Mouse (Mus musculus) heart, postnatal 0 days (tissue): ENCODE results near the gene Sult1e1.

ENCODE experiments used
- CTCF ChIP-seq: IDR thresholded peaks from 2 replicates; pipeline ENCODE4 v1.5.1; 2016; ENCODE audit warnings: antibody characterized with exemption, control low read depth, low read depth
- EP300 ChIP-seq: IDR thresholded peaks from 2 replicates; pipeline ENCODE4 v1.6.1; 2016; ENCODE audit warnings: antibody characterized with exemption, low read depth

- TF ChIP-seq CTCF: no peak
- TF ChIP-seq EP300: no peak
Measured at GRCm38 (mm10) chr5:87614364-87615127, 23.2 kb upstream of the Sult1e1 start.
